Mouse (Mus musculus) limb, embryonic 14.5 days (tissue): ENCODE measurements around the gene Jund. TPM values are rescaled to one million over a fixed set of nuclear protein-coding genes. Genes with fewer than 3 reads are reported as not detected.

ENCODE experiments used
- ATAC-seq: fragments of 200-750 bp; cut with Nextera tagmentation; 2 replicates; pipeline ENCODE4 v1.8.0; 2017; ENCODE audit warnings: low read depth, moderate number of reproducible peaks, moderate TSS enrichment; ENCODE audit not compliant: low FRiP score
- DNase-seq: peaks from one replicate; pipeline ENCODE4 v3.0.0-alpha.2; 2015; ENCODE audit warnings: low spot score
- H3K27ac ChIP-seq: fragments of 300-500 bp; sonication (generic); replicated peaks from 2 replicates; pipeline ENCODE4 v1.5.1; 2014; ENCODE audit warnings: low read depth, mild to moderate bottlenecking, low read length, moderate library complexity, mixed read lengths
- H3K27me3 ChIP-seq: fragments of 300-500 bp; sonication (generic); 2 replicates; pipeline ENCODE4 v1.6.1; 2014; ENCODE audit warnings: low read length, mixed read lengths; ENCODE audit not compliant: control insufficient read depth, insufficient read depth
- H3K36me3 ChIP-seq: fragments of 300-500 bp; sonication (generic); 2 replicates; pipeline ENCODE4 v1.6.1; 2014; ENCODE audit warnings: mild to moderate bottlenecking, low read length, moderate library complexity, mixed read lengths; ENCODE audit not compliant: control insufficient read depth, insufficient read depth
- H3K4me1 ChIP-seq: fragments of 300-500 bp; sonication (generic); 2 replicates; pipeline ENCODE4 v1.6.1; 2014; ENCODE audit warnings: antibody characterized with exemption, low read length, mixed read lengths; ENCODE audit not compliant: control insufficient read depth, insufficient read depth
- H3K4me2 ChIP-seq: fragments of 300-500 bp; sonication (generic); replicated peaks from 2 replicates; pipeline ENCODE4 v1.6.1; 2014; ENCODE audit warnings: low read depth, mild to moderate bottlenecking, low read length, moderate library complexity; ENCODE audit not compliant: severe bottlenecking
- H3K4me3 ChIP-seq: fragments of 300-500 bp; sonication (generic); replicated peaks from 2 replicates; pipeline ENCODE4 v1.5.1; 2014; ENCODE audit warnings: low read length
- H3K9ac ChIP-seq: fragments of 300-500 bp; sonication (generic); 2 replicates; pipeline ENCODE4 v1.6.1; 2014; ENCODE audit warnings: mild to moderate bottlenecking, low read depth, low read length, moderate library complexity; ENCODE audit not compliant: severe bottlenecking
- H3K9me3 ChIP-seq: fragments of 300-500 bp; sonication (generic); 2 replicates; pipeline ENCODE4 v1.6.1; 2016; ENCODE audit warnings: low read length; ENCODE audit not compliant: control insufficient read depth
- POLR2A ChIP-seq: fragments of 200-500 bp; IDR thresholded peaks from 2 replicates; pipeline ENCODE4 v1.8.0; 2012; ENCODE audit warnings: inconsistent platforms, mild to moderate bottlenecking, moderate library complexity, borderline replicate concordance; ENCODE audit not compliant: insufficient read depth, insufficient read length; ENCODE audit errors: extremely low read depth
- WGBS: fragments of 180-500 bp; shearing (Covaris S2); extraction: QIAGEN DNeasy Blood & Tissue Kit; methylation state at CpG from one replicate; pipeline ENCODE4 v1.1.7; 2014; 5-methylcytosine and 5-hydroxymethylcytosine counted together
- polyA plus RNA-seq, 2 experiments: library from polyadenylated mRNA; depleted of rRNA in 1 of 2; stranded (reverse) in 1 of 2; unstranded in 1 of 2; fragments of >200 nt; fragmentation: Nextera tagmentation in 1 of 2; extraction: Ambion mirVana in 1 of 2; gene quantifications; 2 replicates each; pipeline versions ENCODE4 v1.2.1 to v1.2.3; 2012 to 2014

Gene Jund
- 218 and 287 TPM in 2 replicates for polyA plus RNA-seq (2012; rRNA removed)
- 115 and 119 TPM in 2 replicates for polyA plus RNA-seq (2014; fragmentation: Nextera tagmentation; extraction: Ambion mirVana)

DNA sequence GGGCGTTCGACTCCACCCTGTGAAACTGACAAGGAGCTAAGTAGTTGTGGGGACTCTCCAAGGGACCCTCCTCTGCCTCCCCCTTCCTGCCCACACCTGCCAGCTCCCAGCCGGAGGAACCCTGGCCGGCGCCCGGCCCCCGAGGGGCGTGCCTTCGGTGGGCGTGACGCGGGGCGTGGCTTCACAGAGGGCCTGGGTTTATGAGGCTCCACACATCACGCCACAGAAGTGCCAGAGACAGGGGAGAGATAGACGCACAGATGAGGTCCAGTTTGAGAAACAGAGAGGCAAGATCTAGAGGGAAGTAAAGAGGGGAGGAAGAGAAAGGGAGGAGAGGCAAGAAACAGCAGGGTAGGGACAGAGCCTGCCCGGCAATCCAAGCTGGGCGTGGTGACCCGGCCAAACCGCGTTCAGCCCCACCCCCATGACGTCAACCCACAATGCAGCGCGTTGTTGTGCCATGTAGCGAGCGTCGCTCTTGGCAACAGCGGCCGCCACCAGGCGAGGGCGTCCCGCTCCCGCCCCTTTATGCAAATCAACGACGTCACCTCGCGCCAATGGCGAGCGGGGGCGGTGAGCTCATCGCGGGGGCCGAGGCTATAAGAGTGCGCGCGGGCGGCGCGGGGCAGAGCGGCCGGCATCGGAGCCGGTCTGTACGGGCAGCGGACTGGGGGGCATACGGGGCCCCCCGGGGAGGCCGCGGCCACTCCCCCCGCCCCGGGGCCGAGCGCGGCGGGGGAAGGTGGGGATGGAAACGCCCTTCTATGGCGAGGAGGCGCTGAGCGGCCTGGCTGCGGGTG lies at the start of gene Jund:
TSS of gene Jund (plus strand) at position 640 of the 800 bp plus-strand sequence.
- TF ChIP-seq POLR2A, result peak; percentile 99

DNA sequence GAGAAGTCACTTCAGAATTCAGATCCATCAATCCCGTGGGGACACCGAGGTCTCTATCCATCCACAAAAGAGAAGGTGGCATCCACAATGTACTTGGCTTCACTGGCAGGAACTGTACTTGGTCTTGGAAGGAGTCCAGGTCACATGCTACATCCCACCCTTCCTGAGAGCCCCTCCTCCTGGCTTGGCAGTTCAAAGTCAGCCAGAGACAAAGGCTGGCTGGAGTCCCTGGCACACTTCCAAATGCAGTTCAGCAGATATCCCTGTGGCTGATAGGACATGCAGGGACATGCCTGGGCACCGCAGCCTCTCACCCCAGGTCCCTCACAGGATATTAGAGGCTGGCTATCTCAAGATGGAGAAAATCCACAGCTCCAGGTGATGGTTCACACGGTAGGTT lies 49.4 kb upstream of the Jund start:
- no peaks in the 10 kb centered on the region for H3K27me3 ChIP-seq
- H3K9me3 ChIP-seq, result no peaks in the 10 kb centered on the region
- no peak for TF ChIP-seq POLR2A
- peak overlapping the region; percentile 61; the same call in 1 of the 2 replicates for H3K27ac ChIP-seq
- peak; percentile 86 for DNase-seq
- peaks cover 29% of the 10 kb centered on the region for H3K4me1 ChIP-seq
- ATAC-seq, result peak; percentile 16; the same call in 1 of the 2 replicates
- peaks cover 51% of the 10 kb centered on the region for H3K36me3 ChIP-seq
- H3K4me2 ChIP-seq, result no peak overlapping the region
- 70% methylated on average over 4 of the region's 4 CpGs for WGBS
- H3K9ac ChIP-seq, result no peak overlapping the region
- H3K4me3 ChIP-seq, result no peak overlapping the region

More for the DNA sequence above, at the start of gene Jund:
- WGBS, result 1% methylated on average over 68 of the region's 69 CpGs
- ATAC-seq (peak; percentile 89), DNase-seq (peak; percentile 99)
- Histone ChIP-seq H3K4me2 (peak within 1 kb of the TSS; percentile 57), H3K9ac (peak within 1 kb of the TSS; percentile 99), H3K36me3 (peaks cover 9% of the 10 kb centered on the region), H3K9me3 (no peaks in the 10 kb centered on the region), H3K4me1 (peaks cover 37% of the 10 kb centered on the region), H3K27ac (peak within 1 kb of the TSS; percentile 94), H3K27me3 (no peaks in the 10 kb centered on the region), H3K4me3 (peak within 1 kb of the TSS; percentile 98)

GRCm38 (mm10) chr8:70650351-70650750 lies 48.4 kb upstream of the Jund start:
- Histone ChIP-seq H3K9ac (no peak overlapping the region), H3K4me2 (no peak overlapping the region), H3K27me3 (no peaks in the 10 kb centered on the region), H3K4me1 (peaks cover 29% of the 10 kb centered on the region), H3K9me3 (no peaks in the 10 kb centered on the region), H3K36me3 (peaks cover 59% of the 10 kb centered on the region), H3K4me3 (no peak overlapping the region), H3K27ac (no peak overlapping the region)
- 92% methylated on average over 17 of the region's 17 CpGs for WGBS
- ATAC-seq (no peak), DNase-seq (no peak)
- no peak for TF ChIP-seq POLR2A

DNA sequence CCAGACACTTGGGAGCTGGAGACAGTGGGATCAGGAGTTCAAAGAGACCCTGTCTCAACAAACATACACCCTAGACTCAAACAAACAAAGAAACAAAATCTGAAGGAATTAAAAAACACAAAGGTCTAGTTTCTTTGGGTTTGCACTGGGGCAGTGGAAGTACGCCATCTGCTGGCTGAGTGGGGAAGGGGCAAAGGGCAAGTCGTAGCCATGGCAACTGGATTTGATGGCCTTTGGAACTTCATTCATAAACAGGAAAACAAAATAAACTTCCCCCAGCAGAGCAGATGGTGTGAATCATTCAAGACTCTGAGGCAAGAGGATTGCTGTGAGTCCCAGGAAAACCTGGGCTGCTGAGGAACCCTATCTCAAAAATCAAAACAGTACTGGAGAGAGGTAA lies 45.5 kb upstream of the Jund start:
- H3K27ac ChIP-seq, result no peak overlapping the region
- no peaks in the 10 kb centered on the region for H3K9me3 ChIP-seq
- no peak overlapping the region for H3K4me3 ChIP-seq
- peaks cover 73% of the 10 kb centered on the region for H3K36me3 ChIP-seq
- DNase-seq (no peak), ATAC-seq (no peak)
- no peak for TF ChIP-seq POLR2A
- no peak overlapping the region for H3K4me2 ChIP-seq
- no peaks in the 10 kb centered on the region for H3K27me3 ChIP-seq
- WGBS, result 70% methylated on average over 2 of the region's 2 CpGs
- peaks cover 13% of the 10 kb centered on the region for H3K4me1 ChIP-seq
- H3K9ac ChIP-seq, result no peak overlapping the region

- WGBS, result 76% methylated on average over 1 of the region's 1 CpGs
- ATAC-seq, result no peak
- H3K36me3 ChIP-seq, result peaks cover 69% of the 10 kb centered on the region
Measured at GRCm38 (mm10) chr8:70654121-70654520, 44.6 kb upstream of the Jund start.

More at GRCm38 (mm10) chr8:70654121-70654520, 44.6 kb upstream of the Jund start:
- H3K27ac ChIP-seq, result no peak overlapping the region
- no peaks in the 10 kb centered on the region for H3K9me3 ChIP-seq
- no peak overlapping the region for H3K4me2 ChIP-seq
- TF ChIP-seq POLR2A, result no peak
- no peak overlapping the region for H3K4me3 ChIP-seq
- DNase-seq, result no peak
- H3K9ac ChIP-seq, result no peak overlapping the region
- H3K27me3 ChIP-seq, result no peaks in the 10 kb centered on the region
- peaks cover 13% of the 10 kb centered on the region for H3K4me1 ChIP-seq
